Mouse (Mus musculus) erythroblast, adult 5-6 weeks (primary cell): ENCODE data around the gene Sesn1. TPM values are rescaled to one million over a fixed set of nuclear protein-coding genes. Genes with fewer than 3 reads are reported as not detected.

ENCODE experiments used
- ATAC-seq: replicated peaks from 2 replicates; pipeline ENCODE4 v1.8.0; 2016; ENCODE audit warnings: moderate number of reproducible peaks, mild to moderate bottlenecking, moderate TSS enrichment, inconsistent platforms; ENCODE audit not compliant: poor library complexity, low FRiP score, severe bottlenecking
- total RNA-seq, 2 experiments: library from RNA; stranded (forward) in 1 of 2; stranded (reverse) in 1 of 2; fragments of 150-400 nt in 1 of 2; fragments of 200-764, 138-1000 nt in 1 of 2; gene quantifications; 2 replicates each; pipeline versions ENCODE4 v1.2.3 to v1.2.4; 2015 to 2017; ENCODE audit warnings: low replicate concordance in 2 of 2

Sesn1 gene
- total RNA-seq, 2 experiments from 2014 or later: 112 to 167 TPM

- no peak for ATAC-seq
Observed at GRCm38 (mm10) chr10:41863053-41863452, 53.3 kb downstream of the Sesn1 start.

- no peak for ATAC-seq
Observed at GRCm38 (mm10) chr10:41866069-41866837, 56.5 kb downstream of the Sesn1 start.

GRCm38 (mm10) chr10:41866838-41867154 lies 57.1 kb downstream of the Sesn1 start:
- ATAC-seq: no peak

- ATAC-seq: no peak
Observed at GRCm38 (mm10) chr10:41867956-41868355, 58.2 kb downstream of the Sesn1 start.

- ATAC-seq: no peak
Observed at GRCm38 (mm10) chr10:41870101-41870500, 60.4 kb downstream of the Sesn1 start.

GRCm38 (mm10) chr10:41871564-41871963 lies 61.8 kb downstream of the Sesn1 start:
- ATAC-seq: peak; percentile 68

GRCm38 (mm10) chr10:41875624-41876023 lies 65.9 kb downstream of the Sesn1 start:
- no peak for ATAC-seq

- ATAC-seq: no peak
Observed at GRCm38 (mm10) chr10:41878344-41878743, 68.6 kb downstream of the Sesn1 start.

- no peak for ATAC-seq
Observed at GRCm38 (mm10) chr10:41879675-41880074, 69.9 kb downstream of the Sesn1 start.

GRCm38 (mm10) chr10:41880206-41880605 lies 70.5 kb downstream of the Sesn1 start:
- no peak for ATAC-seq

GRCm38 (mm10) chr10:41880777-41881176 lies 71.0 kb downstream of the Sesn1 start:
- no peak for ATAC-seq

- ATAC-seq: no peak
Observed at GRCm38 (mm10) chr10:41881438-41881837, 71.7 kb downstream of the Sesn1 start.

GRCm38 (mm10) chr10:41883741-41884575 lies 74.2 kb downstream of the Sesn1 start:
- ATAC-seq: no peak

GRCm38 (mm10) chr10:41887080-41887821 lies 77.5 kb downstream of the Sesn1 start:
- peak; percentile 88 for ATAC-seq

GRCm38 (mm10) chr10:41888365-41888941 lies 78.7 kb downstream of the Sesn1 start:
- peak; percentile 76 for ATAC-seq

GRCm38 (mm10) chr10:41889566-41889965 lies 79.8 kb downstream of the Sesn1 start:
- no peak for ATAC-seq

GRCm38 (mm10) chr10:41890537-41890936 lies 80.8 kb downstream of the Sesn1 start:
- ATAC-seq: no peak

- ATAC-seq: no peak
Observed at GRCm38 (mm10) chr10:41891312-41891711, 81.6 kb downstream of the Sesn1 start.

- no peak for ATAC-seq
Observed at GRCm38 (mm10) chr10:41893433-41894411, 84.0 kb downstream of the Sesn1 start.
